Mouse (Mus musculus): ENCODE data around the gene Tmem201. TPM values are rescaled to one million over a fixed set of nuclear protein-coding genes. Genes with fewer than 3 reads are reported as not detected.

Gene Tmem201
- polyA plus RNA-seq, 1 experiment from 2014 or later, result 36.2 TPM

DNA sequence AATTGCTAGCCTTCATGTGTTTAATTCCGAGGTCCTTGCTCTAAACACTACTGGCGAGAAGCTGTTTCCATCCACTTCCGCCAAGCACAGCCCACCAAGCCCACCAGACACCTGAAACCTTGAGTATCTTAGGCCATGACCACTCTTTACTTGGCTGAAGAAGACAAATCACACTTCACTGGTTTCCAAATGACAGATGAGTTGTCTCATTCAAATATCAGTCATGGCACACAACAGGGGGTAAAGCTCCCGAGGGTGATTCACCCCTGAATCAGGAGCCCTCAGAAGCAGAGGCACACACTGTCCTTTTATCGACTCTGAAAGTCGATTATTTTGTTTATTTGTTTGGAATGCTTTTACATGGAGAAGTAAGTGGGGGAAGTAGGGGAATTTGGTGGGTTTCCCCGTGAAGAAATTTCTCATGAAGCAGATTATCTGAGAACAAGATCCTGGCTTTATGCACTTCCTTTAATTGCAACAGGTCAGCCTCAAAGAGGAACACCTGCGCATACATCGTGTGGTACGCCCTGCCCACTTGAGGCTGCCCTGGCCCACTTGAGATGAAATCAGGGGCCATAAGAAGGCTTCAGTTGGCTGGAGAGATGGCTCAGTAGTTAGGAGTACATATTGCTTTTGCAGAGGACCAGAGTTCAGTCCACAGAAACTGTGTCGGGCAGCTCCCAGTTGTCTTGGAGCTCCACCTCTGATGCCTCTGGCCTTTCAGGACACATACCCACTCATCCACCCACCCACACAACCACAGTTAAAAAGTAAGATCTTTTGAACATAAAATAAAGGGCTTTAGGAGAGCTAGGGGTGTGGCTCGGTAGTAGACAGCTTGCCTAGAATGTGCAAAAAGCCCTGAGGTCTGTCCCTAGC lies 47.8 kb downstream of the Tmem201 start:
- no peak overlapping the region for H3K4me3 ChIP-seq
- no peak overlapping the region for H3K4me2 ChIP-seq (replicated peaks)
- H3K9me3 ChIP-seq, result no peaks in the 10 kb centered on the region
- WGBS, result 80% methylated on average over 12 of the region's 12 CpGs
- no peak overlapping the region for H3K27ac ChIP-seq
- H3K27me3 ChIP-seq, result 0 out of 2 replicates have a peak, but pooled peaks cover 4% of the 10 kb centered on the region
- H3K9ac ChIP-seq, result no peak overlapping the region
- ATAC-seq (ENCODE audit: low FRiP score, low read depth), result no peak
- peaks cover 17% of the 10 kb centered on the region for H3K4me1 ChIP-seq
- H3K36me3 ChIP-seq, result no peaks in the 10 kb centered on the region

DNA sequence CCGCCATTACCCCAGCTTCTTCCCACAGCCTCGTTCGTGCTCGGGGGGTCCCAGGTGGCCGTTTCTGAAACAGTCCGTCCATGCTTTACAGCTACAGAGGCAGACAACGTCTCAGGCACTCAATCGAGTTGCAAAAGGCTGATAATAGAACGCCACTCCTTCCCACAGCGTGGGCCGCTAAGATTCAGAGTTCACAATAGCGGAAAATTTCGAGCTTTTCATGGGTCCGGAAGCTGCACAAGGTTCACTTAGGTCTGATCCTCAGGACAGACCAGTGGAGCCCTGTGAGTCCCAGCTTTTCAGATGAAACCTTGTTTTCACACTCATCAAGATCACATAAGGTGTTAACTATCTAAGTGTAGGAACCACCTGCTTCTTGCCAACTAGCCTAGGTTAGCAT lies 49.0 kb downstream of the Tmem201 start:
- no peak overlapping the region for H3K9ac ChIP-seq
- H3K4me3 ChIP-seq, result no peak overlapping the region
- ATAC-seq (ENCODE audit: low FRiP score, low read depth), result no peak
- no peaks in the 10 kb centered on the region for H3K36me3 ChIP-seq
- 0 out of 2 replicates have a peak, but pooled peaks cover 7% of the 10 kb centered on the region for H3K27me3 ChIP-seq
- peaks cover 23% of the 10 kb centered on the region for H3K4me1 ChIP-seq
- 84% methylated on average over 14 of the region's 14 CpGs for WGBS
- H3K27ac ChIP-seq, result no peak overlapping the region
- H3K4me2 ChIP-seq (replicated peaks), result no peak overlapping the region
- H3K9me3 ChIP-seq, result no peaks in the 10 kb centered on the region

- H3K9me3 ChIP-seq, result no peaks in the 10 kb centered on the region
- H3K9ac ChIP-seq, result no peak overlapping the region
- H3K36me3 ChIP-seq, result no peaks in the 10 kb centered on the region
- H3K4me1 ChIP-seq, result peaks cover 13% of the 10 kb centered on the region
- H3K4me2 ChIP-seq (replicated peaks), result no peak overlapping the region
- ATAC-seq (ENCODE audit: low FRiP score, low read depth), result no peak
- WGBS, result 45% methylated on average over 11 of the region's 11 CpGs
- H3K27me3 ChIP-seq, result 0 out of 2 replicates have a peak, but pooled peaks cover 7% of the 10 kb centered on the region
- no peak overlapping the region for H3K4me3 ChIP-seq
- H3K27ac ChIP-seq, result no peak overlapping the region
Measured at GRCm38 (mm10) chr4:149684841-149685623, 52.8 kb downstream of the Tmem201 start.

GRCm38 (mm10) chr4:149683875-149684274 lies 54.0 kb downstream of the Tmem201 start:
- no peak overlapping the region for H3K9ac ChIP-seq
- no peaks in the 10 kb centered on the region for H3K9me3 ChIP-seq
- 0 out of 2 replicates have a peak, but pooled peaks cover 7% of the 10 kb centered on the region for H3K27me3 ChIP-seq
- H3K27ac ChIP-seq, result no peak overlapping the region
- H3K4me3 ChIP-seq, result no peak overlapping the region
- no peak for ATAC-seq (ENCODE audit: low FRiP score, low read depth)
- H3K4me1 ChIP-seq, result peaks cover 13% of the 10 kb centered on the region
- H3K36me3 ChIP-seq, result no peaks in the 10 kb centered on the region
- no peak overlapping the region for H3K4me2 ChIP-seq (replicated peaks)
- WGBS, result 9% methylated on average over 7 of the region's 7 CpGs

DNA sequence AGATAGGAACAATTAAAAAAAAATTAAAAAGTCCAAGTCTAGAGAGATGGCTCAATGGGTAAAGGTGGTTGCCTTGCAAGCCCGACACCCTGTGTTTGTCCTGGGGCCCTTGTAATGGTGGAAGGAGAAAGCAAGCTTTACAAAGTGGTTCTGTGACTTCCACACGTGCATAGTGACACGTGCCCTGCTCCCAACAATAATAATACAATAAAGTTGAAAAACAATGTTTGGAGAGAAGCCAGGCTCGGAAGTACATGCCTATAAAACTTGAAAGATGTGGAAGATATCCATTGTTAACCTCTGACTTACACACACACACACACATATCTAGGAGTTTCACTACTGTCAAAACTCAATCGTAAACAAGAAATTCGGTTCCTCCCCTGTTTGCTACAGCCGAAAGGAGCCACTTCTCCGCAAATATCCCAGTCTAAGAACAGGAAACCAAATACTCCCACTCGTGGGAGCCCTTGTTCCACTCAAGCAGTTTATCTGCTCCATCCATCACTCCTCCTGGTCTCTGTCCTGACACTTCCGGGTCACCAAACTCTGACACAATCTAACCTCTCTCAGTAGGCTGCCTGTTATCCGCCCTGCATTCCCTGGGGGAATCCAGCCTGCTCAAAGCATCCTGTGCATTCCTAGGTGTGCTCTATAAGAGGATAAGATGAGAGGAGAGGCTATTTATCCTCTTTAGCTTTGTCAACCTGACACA lies 58.6 kb downstream of the Tmem201 start:
- no peak for ATAC-seq (ENCODE audit: low FRiP score, low read depth)
- H3K9me3 ChIP-seq, result no peaks in the 10 kb centered on the region
- no peaks in the 10 kb centered on the region for H3K36me3 ChIP-seq
- no peak overlapping the region for H3K27ac ChIP-seq
- no peak overlapping the region for H3K4me3 ChIP-seq
- 67% methylated on average over 11 of the region's 11 CpGs for WGBS
- no peak overlapping the region for H3K9ac ChIP-seq
- H3K4me1 ChIP-seq, result peaks cover 19% of the 10 kb centered on the region
- no peak overlapping the region for H3K4me2 ChIP-seq (replicated peaks)
- H3K27me3 ChIP-seq, result peaks cover 22% of the 10 kb centered on the region

- peaks cover 16% of the 10 kb centered on the region for H3K4me1 ChIP-seq
- no peak overlapping the region for H3K4me2 ChIP-seq (replicated peaks)
- no peaks in the 10 kb centered on the region; the same call in 1 of the 2 replicates for H3K9me3 ChIP-seq
- H3K9ac ChIP-seq, result no peak overlapping the region
- peaks cover 31% of the 10 kb centered on the region for H3K27me3 ChIP-seq
- H3K36me3 ChIP-seq, result 0 out of 2 replicates have a peak, but pooled peaks cover 3% of the 10 kb centered on the region
- H3K27ac ChIP-seq, result no peak overlapping the region
- WGBS, result 52% methylated on average over 1 of the region's 1 CpGs
- no peak for ATAC-seq (ENCODE audit: low FRiP score, low read depth)
- H3K4me3 ChIP-seq, result no peak overlapping the region
Measured at GRCm38 (mm10) chr4:149678006-149678405, 59.8 kb downstream of the Tmem201 start.

DNA sequence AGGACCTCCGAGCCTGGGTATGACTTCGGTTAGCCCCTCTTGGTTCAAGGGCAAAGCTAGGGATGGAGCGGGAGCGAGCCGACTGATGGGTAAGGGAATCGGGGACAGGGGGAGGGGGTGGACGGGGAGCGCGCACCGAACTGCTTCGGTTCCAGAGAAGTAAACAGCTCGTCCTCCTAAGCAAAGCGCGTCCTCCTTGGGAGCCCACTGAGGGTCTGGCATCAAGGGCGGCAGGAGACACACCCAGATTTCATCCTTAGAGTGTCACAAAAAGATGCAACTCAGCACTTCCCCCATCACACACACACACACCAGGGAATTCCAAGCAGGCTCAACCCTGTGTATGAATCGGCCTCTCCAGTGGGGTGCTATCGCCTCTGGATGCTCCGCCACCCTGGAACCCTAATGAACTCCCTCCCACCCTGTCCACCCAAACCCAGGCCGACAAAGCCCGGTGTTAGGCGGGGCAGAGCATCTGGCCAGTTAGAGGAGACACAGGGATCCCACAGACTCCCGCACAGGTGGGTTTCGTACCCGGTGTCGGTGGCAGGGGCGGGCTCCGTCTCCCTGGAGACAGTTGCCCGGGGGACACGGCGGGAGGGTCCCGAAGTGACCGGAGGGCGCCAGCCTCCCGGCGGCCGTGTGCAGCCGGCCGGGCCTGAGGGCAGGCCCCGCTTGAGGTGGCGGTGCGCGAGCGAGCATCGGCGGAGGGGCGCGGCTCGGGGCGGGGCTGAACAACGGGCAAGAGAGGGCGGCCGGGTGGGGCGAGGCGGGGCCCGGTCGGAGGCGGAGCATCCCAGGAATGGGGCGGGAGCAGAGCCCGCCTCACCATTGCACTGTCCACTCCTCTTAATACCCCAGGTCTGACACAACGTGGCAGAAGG lies 62.2 kb downstream of the Tmem201 start:
- peak; percentile 87 for ATAC-seq (ENCODE audit: low FRiP score, low read depth)
- under 1% methylated on average over 60 of the region's 60 CpGs for WGBS

GRCm38 (mm10) chr4:149674814-149675377 lies 62.9 kb downstream of the Tmem201 start:
- H3K9me3 ChIP-seq, result no peaks in the 10 kb centered on the region; the same call in 1 of the 2 replicates
- H3K27me3 ChIP-seq, result peaks cover 31% of the 10 kb centered on the region
- H3K9ac ChIP-seq, result peak overlapping the region; percentile 72
- H3K4me1 ChIP-seq, result peaks cover 12% of the 10 kb centered on the region
- 0 out of 2 replicates have a peak, but pooled peaks cover 3% of the 10 kb centered on the region for H3K36me3 ChIP-seq
- ATAC-seq (ENCODE audit: low FRiP score, low read depth), result no peak
- no peak overlapping the region for H3K27ac ChIP-seq
- H3K4me2 ChIP-seq (replicated peaks), result peak overlapping the region; percentile 99
- H3K4me3 ChIP-seq, result peak overlapping the region; percentile 70
- WGBS, result 18% methylated on average over 8 of the region's 8 CpGs

More for the DNA sequence above, 62.2 kb downstream of the Tmem201 start:
- H3K4me3 ChIP-seq, result peak overlapping the region; percentile 70
- H3K4me1 ChIP-seq, result peaks cover 12% of the 10 kb centered on the region
- H3K9ac ChIP-seq, result peak overlapping the region; percentile 72
- H3K9me3 ChIP-seq, result no peaks in the 10 kb centered on the region; the same call in 1 of the 2 replicates
- peaks cover 31% of the 10 kb centered on the region for H3K27me3 ChIP-seq
- H3K27ac ChIP-seq, result no peak overlapping the region
- peak overlapping the region; percentile 99 for H3K4me2 ChIP-seq (replicated peaks)
- 0 out of 2 replicates have a peak, but pooled peaks cover 3% of the 10 kb centered on the region for H3K36me3 ChIP-seq

- WGBS, result 92% methylated on average over 5 of the region's 5 CpGs
- 0 out of 2 replicates have a peak, but pooled peaks cover 3% of the 10 kb centered on the region for H3K36me3 ChIP-seq
Measured at GRCm38 (mm10) chr4:149672747-149673146, 65.1 kb downstream of the Tmem201 start.

GRCm38 (mm10) chr4:149671175-149671574 lies 66.7 kb downstream of the Tmem201 start:
- no peak for ATAC-seq (ENCODE audit: low FRiP score, low read depth)
- 97% methylated on average over 6 of the region's 6 CpGs for WGBS
- peaks cover 12% of the 10 kb centered on the region for H3K4me1 ChIP-seq
- H3K36me3 ChIP-seq, result 0 out of 2 replicates have a peak, but pooled peaks cover 3% of the 10 kb centered on the region
- H3K27ac ChIP-seq, result no peak overlapping the region
- H3K9ac ChIP-seq, result no peak overlapping the region
- H3K4me3 ChIP-seq, result no peak overlapping the region
- H3K4me2 ChIP-seq (replicated peaks), result no peak overlapping the region
- no peaks in the 10 kb centered on the region; the same call in 1 of the 2 replicates for H3K9me3 ChIP-seq
- peaks cover 26% of the 10 kb centered on the region for H3K27me3 ChIP-seq

More at GRCm38 (mm10) chr4:149672747-149673146, 65.1 kb downstream of the Tmem201 start:
- peaks cover 31% of the 10 kb centered on the region for H3K27me3 ChIP-seq
- no peak overlapping the region for H3K27ac ChIP-seq
- H3K4me3 ChIP-seq, result no peak overlapping the region
- H3K9ac ChIP-seq, result no peak overlapping the region
- ATAC-seq (ENCODE audit: low FRiP score, low read depth), result no peak
- peaks cover 12% of the 10 kb centered on the region for H3K4me1 ChIP-seq
- no peak overlapping the region for H3K4me2 ChIP-seq (replicated peaks)
- H3K9me3 ChIP-seq, result no peaks in the 10 kb centered on the region; the same call in 1 of the 2 replicates
